Mouse (Mus musculus) frontal cortex, adult (tissue): ENCODE data around the gene Timm50.

Experiments used
- ATAC-seq: cut with Nextera tagmentation; 2 replicates; pipeline ENCODE4 v1.9.2; 2017; ENCODE audit warnings: mild to moderate bottlenecking, moderate library complexity, mixed read lengths; ENCODE audit not compliant: low TSS enrichment

The Timm50 gene

DNA sequence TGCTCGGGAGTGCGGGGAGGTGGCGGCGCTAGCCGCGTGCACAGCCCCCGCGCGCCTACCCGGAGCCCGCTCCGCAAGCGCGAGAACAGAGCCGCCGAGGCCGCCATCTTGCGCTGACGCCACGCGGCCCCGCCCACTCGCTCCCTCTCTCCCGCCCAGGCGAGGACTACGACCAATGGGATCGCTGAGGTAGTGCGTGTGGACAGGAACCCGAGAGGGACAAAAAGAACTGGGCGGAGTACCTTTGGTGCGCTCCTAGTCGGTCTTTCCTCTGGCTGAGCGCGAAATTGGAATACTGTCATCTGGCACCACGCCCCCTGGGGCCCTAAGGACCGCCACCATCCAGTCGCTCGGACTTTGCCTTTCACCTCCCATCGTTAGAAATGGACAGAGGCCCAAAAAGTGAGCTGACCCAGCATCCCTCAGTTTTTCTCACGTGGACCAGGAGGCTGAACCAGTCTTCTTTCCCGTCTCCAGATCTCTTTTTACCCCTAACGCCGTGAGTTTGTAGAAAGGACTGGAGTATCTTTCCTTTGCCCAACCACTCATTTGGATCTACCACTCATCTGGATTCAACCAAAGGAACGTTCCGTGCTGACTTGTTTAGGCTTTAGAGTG lies at the start of gene Timm50:
Gene Timm50, minus strand, starts transcription at position 147 of the 618 bp plus-strand sequence.
- ATAC-seq, result peak; percentile 95

- ATAC-seq, result no peak
Observed at GRCm38 (mm10) chr7:28360291-28360690, 48.4 kb upstream of the Timm50 start.

DNA sequence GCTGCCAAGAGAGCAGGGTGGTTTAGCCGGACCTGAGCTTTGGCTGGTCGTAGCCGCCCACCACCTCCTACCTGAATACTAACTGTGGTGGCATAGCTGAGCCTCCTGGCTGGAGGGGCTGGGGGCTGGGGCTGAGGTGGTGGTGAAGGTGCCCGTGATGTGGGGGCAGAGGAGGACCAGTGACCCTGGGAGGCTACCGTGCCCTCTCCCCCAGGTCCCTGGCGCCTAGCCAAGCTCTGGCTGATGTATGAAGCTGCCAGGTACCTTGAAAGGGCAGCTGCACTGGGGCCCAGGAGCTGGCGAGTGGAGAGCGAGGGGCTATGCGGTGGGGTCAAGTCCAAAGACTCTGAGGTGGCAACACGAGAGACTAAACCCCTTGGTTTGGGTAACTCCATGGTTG lies 48.0 kb upstream of the Timm50 start:
- ATAC-seq, result no peak

- ATAC-seq, result no peak
Observed at GRCm38 (mm10) chr7:28358431-28358830, 46.6 kb upstream of the Timm50 start.

DNA sequence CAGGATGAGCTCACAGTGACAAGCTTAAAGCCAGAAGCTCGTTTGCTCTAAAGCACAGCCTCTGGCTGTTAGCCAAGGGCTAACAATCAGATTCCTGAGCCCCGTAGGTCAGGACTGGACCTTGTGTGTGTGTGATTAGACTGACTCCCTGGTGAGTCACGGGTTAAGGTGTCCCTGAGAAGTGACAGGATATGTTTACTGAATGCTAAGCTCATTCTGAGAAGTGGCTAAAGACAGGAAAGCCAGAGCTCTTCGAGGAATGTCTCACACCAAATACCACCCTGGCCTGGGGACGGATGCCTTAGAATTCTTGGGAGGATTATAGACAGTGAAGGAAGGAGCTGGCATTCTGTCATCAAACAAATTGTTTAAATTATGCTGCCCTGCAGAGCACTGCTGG lies 46.1 kb upstream of the Timm50 start:
- ATAC-seq, result no peak

DNA sequence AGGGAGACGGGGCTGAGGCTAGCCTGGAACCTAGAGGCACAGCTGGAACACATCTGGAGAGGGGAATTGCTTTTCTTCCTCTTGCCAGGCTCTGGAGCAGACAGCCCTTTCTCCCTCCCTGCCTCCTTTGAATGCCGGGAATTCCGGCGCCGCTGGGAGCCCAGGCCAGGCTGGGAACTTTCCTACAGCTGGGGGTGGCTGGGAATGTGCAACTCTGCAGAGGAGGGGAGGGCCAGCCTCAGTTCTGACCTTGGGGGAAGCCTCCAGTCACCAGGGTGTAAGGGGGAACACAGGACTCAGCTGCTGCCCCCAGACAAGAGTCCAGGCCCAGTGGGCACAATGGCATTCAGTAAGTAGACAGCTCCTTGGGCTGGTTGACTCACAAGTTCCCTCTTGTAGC lies 45.1 kb upstream of the Timm50 start:
- ATAC-seq, result no peak

GRCm38 (mm10) chr7:28355221-28355620 lies 43.3 kb upstream of the Timm50 start:
- ATAC-seq, result no peak

GRCm38 (mm10) chr7:28354596-28354995 lies 42.7 kb upstream of the Timm50 start:
- no peak for ATAC-seq

DNA sequence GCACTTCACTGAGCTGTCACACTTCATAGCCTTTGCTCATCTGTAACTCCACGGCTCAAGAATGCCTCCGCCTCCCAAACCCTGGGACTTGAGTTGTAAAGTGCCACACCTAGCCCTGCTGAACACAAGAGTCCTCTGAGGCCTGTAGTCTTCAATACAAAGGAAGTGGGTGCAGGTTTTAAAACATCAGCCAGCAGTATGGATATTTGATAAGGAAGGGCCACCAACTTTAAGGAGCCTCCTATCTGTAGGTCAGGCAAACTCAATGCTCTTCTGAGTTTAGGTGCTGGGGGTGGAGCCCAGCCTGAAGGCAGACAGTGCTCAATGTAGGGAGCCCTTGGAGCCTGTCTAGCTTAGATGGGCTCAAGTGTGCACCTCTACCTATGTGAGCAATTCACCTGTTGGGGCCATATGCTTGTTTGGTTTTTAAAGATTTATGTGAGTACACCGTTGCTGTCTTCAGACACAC lies 42.3 kb upstream of the Timm50 start:
- no peak for ATAC-seq

DNA sequence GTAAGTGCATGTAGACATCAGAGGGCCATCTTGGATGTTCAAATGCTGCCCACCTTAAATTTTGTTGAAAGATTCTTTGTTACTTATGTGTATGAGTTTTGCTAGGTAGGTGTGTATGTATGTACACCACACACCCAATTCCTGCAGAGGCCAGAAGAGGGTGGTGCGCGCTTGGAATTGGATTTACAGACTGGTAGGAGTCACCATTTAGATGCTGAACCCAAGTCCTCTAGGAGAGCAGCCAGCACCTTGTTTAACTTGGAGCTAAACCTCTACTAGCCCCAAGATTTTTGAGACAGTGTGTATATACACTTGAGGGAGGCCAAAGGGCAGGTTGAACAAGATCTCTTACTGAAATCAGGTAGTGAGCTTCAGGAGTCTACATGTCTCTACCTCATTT lies 41.4 kb upstream of the Timm50 start:
- ATAC-seq, result no peak

- ATAC-seq, result no peak
Observed at GRCm38 (mm10) chr7:28351676-28352191, 39.9 kb upstream of the Timm50 start.

- ATAC-seq, result peak; percentile 93
Observed at GRCm38 (mm10) chr7:28350155-28350883, 38.4 kb upstream of the Timm50 start, which contains the start of gene Rps16. Gene Rps16, plus strand, starts transcription at chr7:28350652.

GRCm38 (mm10) chr7:28348601-28349000 lies 36.7 kb upstream of the Timm50 start:
- no peak for ATAC-seq

DNA sequence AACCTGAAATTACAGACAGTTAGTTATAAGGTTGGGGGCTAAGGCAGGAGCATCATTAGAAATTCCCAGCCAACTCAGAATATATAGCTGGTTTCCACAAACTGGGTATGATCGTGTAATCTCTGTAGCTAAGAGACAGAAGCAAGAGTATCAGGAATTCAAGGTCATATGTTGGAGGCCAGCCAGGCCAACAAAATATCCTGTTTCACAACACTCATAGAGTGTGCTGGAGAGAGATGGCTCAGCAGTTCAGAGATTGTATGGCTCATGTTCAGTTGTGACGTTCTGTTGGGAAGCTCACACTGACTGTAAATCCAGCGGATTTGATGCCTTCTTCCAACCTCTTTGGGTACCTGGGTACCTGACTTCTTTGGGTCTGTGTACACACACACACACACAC lies 35.9 kb upstream of the Timm50 start:
- ATAC-seq, result no peak

DNA sequence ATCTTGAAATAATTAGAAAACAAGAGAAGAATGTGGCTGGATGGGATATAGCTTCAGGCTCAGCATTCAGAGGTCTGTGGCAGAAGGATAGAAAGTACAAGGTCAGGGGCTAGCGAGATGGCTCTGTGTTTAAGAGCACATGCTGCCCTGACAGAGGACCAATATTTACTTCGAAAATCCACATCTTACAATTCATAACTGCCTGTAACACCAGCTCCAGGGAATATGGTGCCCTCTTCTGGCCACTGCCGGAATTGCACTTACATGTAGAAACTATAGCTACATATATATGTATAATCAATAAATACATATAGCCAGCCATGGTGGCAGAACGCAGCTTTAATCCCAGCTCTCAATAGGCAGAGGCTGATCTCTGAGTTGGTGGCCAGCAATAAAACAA lies 32.8 kb upstream of the Timm50 start:
- ATAC-seq, result no peak; the same call in 1 of the 2 replicates

GRCm38 (mm10) chr7:28341381-28341780 lies 29.5 kb upstream of the Timm50 start:
- no peak for ATAC-seq

- ATAC-seq, result no peak
Observed at GRCm38 (mm10) chr7:28339213-28339917, 27.5 kb upstream of the Timm50 start.

- peak; percentile 99 for ATAC-seq
Observed at GRCm38 (mm10) chr7:28338108-28338998, 26.5 kb upstream of the Timm50 start, which contains the start of gene Supt5. Gene Supt5, minus strand, starts transcription at chr7:28338746.

GRCm38 (mm10) chr7:28335471-28335870 lies 23.6 kb upstream of the Timm50 start:
- no peak for ATAC-seq

GRCm38 (mm10) chr7:28334534-28334933 lies 22.7 kb upstream of the Timm50 start:
- no peak for ATAC-seq

DNA sequence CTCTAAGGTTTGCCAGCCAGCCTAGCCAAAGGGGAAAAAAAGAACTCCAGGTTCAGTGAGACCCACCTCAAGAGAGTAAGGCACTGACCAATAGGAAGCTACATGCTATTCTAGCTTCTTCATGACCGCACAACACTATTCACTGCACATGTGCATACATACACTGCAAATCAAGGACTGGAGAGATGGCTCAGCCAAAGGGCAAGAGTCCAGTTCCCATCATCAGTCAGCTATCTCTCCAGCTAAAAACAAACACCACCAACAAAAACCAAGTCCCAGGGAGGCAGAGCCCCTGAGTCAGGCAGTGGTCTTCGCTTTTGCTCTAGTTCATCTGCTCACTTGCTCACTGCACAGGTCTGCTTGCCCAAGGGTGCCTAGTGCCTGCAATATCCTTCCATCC lies 16.4 kb upstream of the Timm50 start:
- no peak for ATAC-seq
